Mouse (Mus musculus) neural tube, embryonic 15.5 days (tissue): ENCODE results near the gene Mtmr14. TPM values are rescaled to one million over a fixed set of nuclear protein-coding genes. Genes with fewer than 3 reads are reported as not detected.

Source experiments
- ATAC-seq: fragments of 200-750 bp; cut with Nextera tagmentation; 2 replicates; pipeline ENCODE4 v1.8.0; 2017; ENCODE audit warnings: mild to moderate bottlenecking, moderate TSS enrichment, moderate library complexity; ENCODE audit not compliant: low FRiP score
- H3K27ac ChIP-seq: fragments of 300-500 bp; sonication (generic); replicated peaks from 2 replicates; pipeline ENCODE4 v1.5.1; 2015; ENCODE audit warnings: mild to moderate bottlenecking, inconsistent platforms
- H3K27me3 ChIP-seq: fragments of 300-500 bp; sonication (generic); replicated peaks from 2 replicates; pipeline ENCODE4 v1.6.1; 2015; ENCODE audit warnings: inconsistent platforms
- H3K36me3 ChIP-seq: fragments of 300-500 bp; sonication (generic); 2 replicates; pipeline ENCODE4 v1.6.1; 2015; ENCODE audit warnings: inconsistent platforms
- H3K4me1 ChIP-seq: fragments of 300-500 bp; sonication (generic); 2 replicates; pipeline ENCODE4 v1.6.1; 2015; ENCODE audit warnings: inconsistent platforms
- H3K4me2 ChIP-seq: fragments of 300-500 bp; sonication (generic); 2 replicates; pipeline ENCODE4 v1.6.1; 2015; ENCODE audit warnings: inconsistent platforms, mild to moderate bottlenecking, moderate library complexity
- H3K4me3 ChIP-seq: fragments of 300-500 bp; sonication (generic); replicated peaks from 2 replicates; pipeline ENCODE4 v1.5.1; 2015; ENCODE audit warnings: mild to moderate bottlenecking, inconsistent platforms
- H3K9ac ChIP-seq: fragments of 300-500 bp; sonication (generic); replicated peaks from 2 replicates; pipeline ENCODE4 v1.6.1; 2015; ENCODE audit warnings: mild to moderate bottlenecking, inconsistent platforms
- H3K9me3 ChIP-seq: fragments of 300-500 bp; sonication (generic); replicated peaks from 2 replicates; pipeline ENCODE4 v1.6.1; 2016; ENCODE audit warnings: inconsistent platforms
- WGBS: fragments of 180-500 bp; shearing (Covaris S2); methylation state at CpG from one replicate; pipeline ENCODE4 v1.1.7; 2015; ENCODE audit warnings: mixed read lengths; 5-methylcytosine and 5-hydroxymethylcytosine counted together
- polyA plus RNA-seq: library from polyadenylated mRNA; unstranded; fragments of >200 nt; fragmentation: Nextera tagmentation; extraction: Ambion mirVana; gene quantifications from 2 replicates; pipeline ENCODE4 v1.2.1, GENCODE M21; 2015

Gene Mtmr14
- polyA plus RNA-seq, 1 experiment from 2014 or later: 36.7 TPM

GRCm38 (mm10) chr6:113282101-113282802, 44.6 kb downstream of the Mtmr14 start, which contains the start of gene Cpne9:
Gene Cpne9 (plus strand): TSS chr6:113282307.
- H3K4me1 ChIP-seq: peaks cover 17% of the 10 kb centered on the region
- 2% methylated on average over 35 of the region's 37 CpGs for WGBS
- H3K9me3 ChIP-seq: no peaks in the 10 kb centered on the region
- peak within 1 kb of the TSS; percentile 82 for H3K4me2 ChIP-seq
- H3K9ac ChIP-seq: peak within 1 kb of the TSS; percentile 42
- ATAC-seq: peak; percentile 67; the same call in 1 of the 2 replicates
- peaks cover 49% of the 10 kb centered on the region for H3K27me3 ChIP-seq
- peak within 1 kb of the TSS; percentile 41 for H3K4me3 ChIP-seq
- H3K27ac ChIP-seq: no peak within 1 kb of the TSS
- H3K36me3 ChIP-seq: peaks cover 22% of the 10 kb centered on the region; the same call in 1 of the 2 replicates

- H3K27me3 ChIP-seq: peaks cover 49% of the 10 kb centered on the region
- peak overlapping the region; percentile 82 for H3K4me2 ChIP-seq
- H3K4me3 ChIP-seq: peak overlapping the region; percentile 41
- no peak overlapping the region for H3K27ac ChIP-seq
- WGBS: 1% methylated on average over 22 of the region's 22 CpGs
- peak; percentile 30; the same call in 1 of the 2 replicates for ATAC-seq
- H3K9ac ChIP-seq: 0 out of 2 replicates have a peak overlapping the region, but pooled peaks have one; percentile 42
- H3K4me1 ChIP-seq: peaks cover 17% of the 10 kb centered on the region
- no peaks in the 10 kb centered on the region for H3K9me3 ChIP-seq
- peaks cover 17% of the 10 kb centered on the region; the same call in 1 of the 2 replicates for H3K36me3 ChIP-seq
Observed at GRCm38 (mm10) chr6:113282969-113283368, 45.3 kb downstream of the Mtmr14 start.

- no peaks in the 10 kb centered on the region for H3K9me3 ChIP-seq
- WGBS: 11% methylated on average over 6 of the region's 6 CpGs
- H3K27ac ChIP-seq: no peak overlapping the region
- H3K9ac ChIP-seq: no peak overlapping the region
- no peak overlapping the region; the same call in 1 of the 2 replicates for H3K4me3 ChIP-seq
- peaks cover 17% of the 10 kb centered on the region for H3K4me1 ChIP-seq
- peak overlapping the region; percentile 82 for H3K4me2 ChIP-seq
- peaks cover 13% of the 10 kb centered on the region; the same call in 1 of the 2 replicates for H3K36me3 ChIP-seq
- ATAC-seq: no peak
- H3K27me3 ChIP-seq: peaks cover 49% of the 10 kb centered on the region
Observed at GRCm38 (mm10) chr6:113283500-113283899, 45.9 kb downstream of the Mtmr14 start.

- Histone ChIP-seq H3K9ac (no peak overlapping the region), H3K4me3 (no peak overlapping the region), H3K9me3 (no peaks in the 10 kb centered on the region), H3K27ac (no peak overlapping the region), H3K4me1 (peaks cover 17% of the 10 kb centered on the region), H3K36me3 (peaks cover 6% of the 10 kb centered on the region; the same call in 1 of the 2 replicates), H3K4me2 (no peak overlapping the region), H3K27me3 (peaks cover 49% of the 10 kb centered on the region)
- ATAC-seq: no peak
- WGBS: 80% methylated on average over 3 of the region's 3 CpGs
Observed at GRCm38 (mm10) chr6:113284931-113285330, 47.3 kb downstream of the Mtmr14 start.

GRCm38 (mm10) chr6:113286316-113286715, 48.7 kb downstream of the Mtmr14 start:
- no peak for ATAC-seq
- no peak overlapping the region for H3K4me2 ChIP-seq
- no peaks in the 10 kb centered on the region for H3K36me3 ChIP-seq
- H3K4me3 ChIP-seq: no peak overlapping the region
- H3K9me3 ChIP-seq: no peaks in the 10 kb centered on the region
- peaks cover 40% of the 10 kb centered on the region for H3K27me3 ChIP-seq
- no peak overlapping the region for H3K9ac ChIP-seq
- 42% methylated on average over 1 of the region's 1 CpGs for WGBS
- H3K4me1 ChIP-seq: peaks cover 17% of the 10 kb centered on the region
- no peak overlapping the region for H3K27ac ChIP-seq

GRCm38 (mm10) chr6:113287236-113287635, 49.6 kb downstream of the Mtmr14 start:
- H3K9me3 ChIP-seq: no peaks in the 10 kb centered on the region
- no peak overlapping the region for H3K27ac ChIP-seq
- ATAC-seq: no peak
- H3K27me3 ChIP-seq: peaks cover 31% of the 10 kb centered on the region
- no peak overlapping the region for H3K9ac ChIP-seq
- H3K36me3 ChIP-seq: no peaks in the 10 kb centered on the region
- H3K4me2 ChIP-seq: no peak overlapping the region
- peaks cover 11% of the 10 kb centered on the region for H3K4me1 ChIP-seq
- WGBS: 85% methylated on average over 4 of the region's 4 CpGs
- H3K4me3 ChIP-seq: no peak overlapping the region

- Histone ChIP-seq H3K4me1 (no peaks in the 10 kb centered on the region), H3K9ac (no peak overlapping the region), H3K4me2 (no peak overlapping the region), H3K27me3 (peaks cover 10% of the 10 kb centered on the region), H3K9me3 (no peaks in the 10 kb centered on the region), H3K27ac (no peak overlapping the region), H3K4me3 (no peak overlapping the region), H3K36me3 (no peaks in the 10 kb centered on the region)
- ATAC-seq: no peak
- WGBS: 91% methylated on average over 15 of the region's 15 CpGs
Observed at GRCm38 (mm10) chr6:113289346-113289745, 51.7 kb downstream of the Mtmr14 start.

GRCm38 (mm10) chr6:113290346-113290745, 52.7 kb downstream of the Mtmr14 start:
- Histone ChIP-seq H3K9ac (no peak overlapping the region), H3K4me3 (no peak overlapping the region), H3K36me3 (no peaks in the 10 kb centered on the region), H3K27me3 (no peaks in the 10 kb centered on the region; the same call in 1 of the 2 replicates), H3K4me2 (no peak overlapping the region), H3K9me3 (no peaks in the 10 kb centered on the region), H3K27ac (no peak overlapping the region), H3K4me1 (no peaks in the 10 kb centered on the region)
- WGBS: 70% methylated on average over 6 of the region's 6 CpGs
- ATAC-seq: no peak

GRCm38 (mm10) chr6:113292938-113293337, 55.3 kb downstream of the Mtmr14 start:
- no peak for ATAC-seq
- WGBS: 81% methylated on average over 5 of the region's 5 CpGs
- Histone ChIP-seq H3K4me3 (no peak overlapping the region), H3K27me3 (no peaks in the 10 kb centered on the region), H3K4me2 (no peak overlapping the region), H3K27ac (no peak overlapping the region), H3K9ac (no peak overlapping the region), H3K36me3 (no peaks in the 10 kb centered on the region), H3K4me1 (no peaks in the 10 kb centered on the region), H3K9me3 (no peaks in the 10 kb centered on the region)

GRCm38 (mm10) chr6:113296046-113296445, 58.4 kb downstream of the Mtmr14 start:
- no peak overlapping the region for H3K4me3 ChIP-seq
- H3K27ac ChIP-seq: no peak overlapping the region
- no peaks in the 10 kb centered on the region for H3K36me3 ChIP-seq
- no peaks in the 10 kb centered on the region for H3K27me3 ChIP-seq
- 85% methylated on average over 2 of the region's 2 CpGs for WGBS
- no peaks in the 10 kb centered on the region for H3K9me3 ChIP-seq
- ATAC-seq: no peak
- H3K4me2 ChIP-seq: no peak overlapping the region
- no peaks in the 10 kb centered on the region for H3K4me1 ChIP-seq
- H3K9ac ChIP-seq: no peak overlapping the region

- H3K9ac ChIP-seq: no peak overlapping the region
- no peak overlapping the region for H3K4me2 ChIP-seq
- H3K4me3 ChIP-seq: no peak overlapping the region
- no peaks in the 10 kb centered on the region for H3K36me3 ChIP-seq
- no peak overlapping the region for H3K27ac ChIP-seq
- H3K4me1 ChIP-seq: no peaks in the 10 kb centered on the region
- no peak for ATAC-seq
- no peaks in the 10 kb centered on the region for H3K27me3 ChIP-seq
- H3K9me3 ChIP-seq: no peaks in the 10 kb centered on the region
- 78% methylated on average over 4 of the region's 4 CpGs for WGBS
Observed at GRCm38 (mm10) chr6:113296639-113297038, 59.0 kb downstream of the Mtmr14 start.

GRCm38 (mm10) chr6:113301350-113301749, 63.7 kb downstream of the Mtmr14 start:
- H3K27ac ChIP-seq: no peak overlapping the region
- H3K4me2 ChIP-seq: no peak overlapping the region
- WGBS: 79% methylated on average over 5 of the region's 5 CpGs
- H3K27me3 ChIP-seq: no peaks in the 10 kb centered on the region
- peaks cover 7% of the 10 kb centered on the region for H3K4me1 ChIP-seq
- H3K4me3 ChIP-seq: no peak overlapping the region
- no peak overlapping the region for H3K9ac ChIP-seq
- no peaks in the 10 kb centered on the region for H3K36me3 ChIP-seq
- no peaks in the 10 kb centered on the region for H3K9me3 ChIP-seq
- no peak for ATAC-seq
